8 mouse cellular contexts compared by ENCODE assay signal in the genomic region with DNA sequence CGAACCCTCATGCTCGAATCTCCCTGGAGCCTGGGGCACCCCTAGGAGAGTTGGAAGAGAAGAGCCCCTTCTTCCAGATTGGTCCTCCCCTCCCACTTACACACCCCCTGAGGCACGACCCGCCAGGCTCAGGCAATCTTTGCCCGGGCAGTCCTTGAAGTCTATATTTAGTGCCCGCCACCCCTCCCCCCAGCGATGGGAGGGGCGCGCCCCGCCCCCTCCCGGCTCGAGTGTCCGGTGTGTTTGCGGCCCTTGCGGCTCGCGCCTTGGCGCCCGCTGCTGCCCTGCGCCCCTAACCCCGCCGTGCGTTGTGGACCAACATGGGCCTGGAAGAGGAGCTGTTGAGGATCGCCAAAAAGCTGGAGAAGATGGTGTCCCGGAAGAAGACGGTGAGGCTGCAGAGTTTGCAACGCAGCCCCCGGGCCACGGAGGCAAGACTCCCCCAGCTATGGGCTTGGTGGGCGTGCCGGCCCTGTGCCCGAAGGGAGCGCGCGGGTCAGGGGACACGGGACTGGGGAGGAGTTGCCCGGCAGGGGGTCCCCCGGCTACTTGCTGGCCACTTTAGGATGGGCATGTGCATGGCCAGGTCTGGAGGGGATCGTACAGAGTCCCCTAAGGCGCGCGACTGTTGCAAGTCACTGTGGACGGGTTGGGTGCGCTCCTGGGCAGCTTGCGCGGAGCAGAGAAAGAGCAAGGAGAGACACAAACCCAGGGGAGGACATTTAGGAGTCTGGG. TPM values are rescaled to one million over a fixed set of nuclear protein-coding genes. Genes with fewer than 3 reads are reported as not detected.
DNase-seq lines count a peak whose midpoint lies in the region; TF ChIP-seq lines count a peak whose summit lies in the region.

TSS of gene Tcea3 (plus strand) at position 1 of the 735 bp plus-strand sequence.

- DNase-seq in Muller cell, postnatal 12 days (ENCODE audit: inconsistent ontology term) = peak; percentile 66
- DNase-seq in brain, embryonic 14.5 days (ENCODE audit: low read depth) = peak; percentile 13
- DNase-seq in heart, adult 11 months = peak; percentile 97
- DNase-seq in kidney, adult 11 months = peak; percentile 71
- peak; percentile 57 to 76 for DNase-seq in lung, adult 18-20 months
- peak; percentile 61 for DNase-seq in retina, postnatal 1 day
- DNase-seq in left cerebral cortex, postnatal 4 days = no peak
- no peak for DNase-seq in right cerebral cortex, adult 18-20 months

- TF ChIP-seq POLR2A in brain, embryonic 14.5 days (IDR thresholded peaks at IDR 0.05; ENCODE audit: borderline replicate concordance, extremely low read depth, insufficient read depth, insufficient read length, poor library complexity, severe bottlenecking) = no peak

- intact Hi-C loops in left cerebral cortex, postnatal 4 days (cut with DNase I) = no loop called here

- no peak for TF ChIP-seq CTCF in brain, embryonic 14.5 days (IDR thresholded peaks at IDR 0.05; ENCODE audit: borderline replicate concordance, extremely low read depth, insufficient read depth, insufficient read length)

RNA-seq across cellular contexts. Expression of gene Tcea3, which starts in this region (rescaled TPM):
- 0.38 and 0.98 TPM in 2 replicates for polyA plus RNA-seq in brain, embryonic 14.5 days (2012; rRNA removed)
- 1 to 10 TPM in 1 of 2 experiments, under 1 TPM in 1; 0.92 to 1.2 TPM for total RNA-seq in left cerebral cortex, postnatal 4 days (2021)

Comparison
In these comparisons a context has a peak if more than half of its experiments do, and no peak if none do; other contexts are left out.
1. Peak in DNase-seq in brain, embryonic 14.5 days; RNA of the gene not detected or under 1 TPM.
2. DNase-seq: peak in Muller cell, postnatal 12 days (single experiment), heart, adult 11 months (single experiment), kidney, adult 11 months (single experiment), lung, adult 18-20 months (2 of 2) and retina, postnatal 1 day (single experiment); none in left cerebral cortex, postnatal 4 days (single experiment) and right cerebral cortex, adult 18-20 months (single experiment).